Mouse (Mus musculus) gastrocnemius, adult 18-20 months (tissue): ENCODE measurements around the gene Hist1h2ac. TPM values are rescaled to one million over a fixed set of nuclear protein-coding genes. Genes with fewer than 3 reads are reported as not detected.

Experiments
- DNase-seq: peaks from one replicate; pipeline ENCODE4 v3.0.0; 2021; ENCODE audit warnings: low spot score
- microRNA-seq: library from miRNA; unstranded; fragments of <30 nt; microRNA quantifications from one replicate; pipeline ENCODE4 v1.2.0, GENCODE M21; 2021
- total RNA-seq, 2 experiments: library from RNA; stranded (reverse); gene quantifications; 2 replicates each; pipeline ENCODE4 v1.2.3; 2021

Gene Hist1h2ac
- total RNA-seq, 2 experiments from 2014 or later, result 0.68 to 1.3 TPM

DNA sequence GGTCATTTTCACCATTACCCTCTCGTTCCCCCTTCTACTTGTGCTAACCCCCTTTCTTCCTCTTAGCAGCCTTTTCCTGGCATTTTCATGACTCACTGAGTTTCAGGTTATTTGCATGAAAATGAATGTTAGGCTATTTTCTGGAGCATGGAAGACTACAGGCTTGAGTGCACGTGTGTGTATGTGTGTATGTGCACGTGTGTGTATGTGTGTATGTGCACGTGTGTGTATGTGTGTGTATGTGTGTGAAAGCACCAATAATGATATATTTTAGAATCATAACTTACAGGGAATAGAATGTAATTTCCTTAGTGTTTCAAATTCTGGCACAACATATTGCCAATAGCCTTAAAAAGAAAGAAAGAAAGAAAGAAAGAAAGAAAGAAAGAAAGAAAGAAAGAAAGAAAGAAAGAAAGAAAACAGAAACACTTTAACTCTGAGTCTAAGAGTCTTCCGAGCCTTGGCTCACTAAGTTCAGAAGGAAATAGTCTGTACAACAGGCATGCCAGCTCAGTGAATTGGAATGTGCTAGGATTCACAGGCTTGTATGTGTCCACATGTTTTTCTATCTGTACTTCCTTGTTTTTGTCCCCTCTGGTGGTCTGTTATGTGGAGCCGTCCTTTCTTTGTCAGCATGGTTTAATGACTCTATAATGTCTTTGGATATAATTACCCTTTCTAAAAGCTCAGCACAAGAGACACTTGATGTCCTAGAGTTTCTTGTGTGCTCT, 23.9 kb downstream of the Hist1h2ac start:
- no peak for DNase-seq

Small RNAs within 50 kb of the gene (microRNA-seq; reads per million reads assigned to microRNA genes)
- not detected for gene Gm44350

Other genes with a start within 250 kb of the Hist1h2ac start
- not detected for gene Btn1a1, start 218.0 kb downstream of the Hist1h2ac start, total RNA-seq
- not detected for gene Btn2a2, start 195.1 kb downstream of the Hist1h2ac start, total RNA-seq
- 100 to 1,000 TPM; 149 to 163 TPM for gene Hist1h4h, start 152.9 kb downstream of the Hist1h2ac start, total RNA-seq
- gene Hist1h2af, start 150.0 kb downstream of the Hist1h2ac start, total RNA-seq, result 1 to 10 TPM in 1 of 2 experiments, under 1 TPM in 1; 0.73 to 1.9 TPM
- gene Hist1h3g, start 148.5 kb downstream of the Hist1h2ac start, total RNA-seq, result under 1 TPM; 0.55 to 0.57 TPM
- 1 to 10 TPM; 1.0 to 1.1 TPM for gene Hist1h2bh, start 140.6 kb downstream of the Hist1h2ac start, total RNA-seq
- 1 to 10 TPM; 3.0 to 4.8 TPM for gene Hist1h3f, start 139.9 kb downstream of the Hist1h2ac start, total RNA-seq
- 10 to 100 TPM in 1 of 2 experiments, 1 to 10 TPM in 1; 8.3 to 12.3 TPM for gene Hist1h4f, start 132.3 kb downstream of the Hist1h2ac start, total RNA-seq
- under 1 TPM; 0.83 to 0.89 TPM for gene Hist1h1d, start 130.7 kb downstream of the Hist1h2ac start, total RNA-seq
- 10 to 100 TPM; 11.6 to 12.3 TPM for gene Hist1h3e, start 121.6 kb downstream of the Hist1h2ac start, total RNA-seq
- gene Hist1h2ae, start 112.7 kb downstream of the Hist1h2ac start, total RNA-seq, result under 1 TPM; 0.41 to 0.85 TPM
- 1 to 10 TPM; 2.2 to 3.7 TPM for gene Hist1h2bg, start 112.6 kb downstream of the Hist1h2ac start, total RNA-seq
- gene Hist1h2bf, start 109.8 kb downstream of the Hist1h2ac start, total RNA-seq, result 1 to 10 TPM; 1.3 to 5.3 TPM
- gene Hist1h2ad, start 109.6 kb downstream of the Hist1h2ac start, total RNA-seq, result 1 to 10 TPM in 1 of 2 experiments, under 1 TPM in 1; 0.80 to 1.7 TPM
- gene Hist1h3d, start 108.2 kb downstream of the Hist1h2ac start, total RNA-seq, result 1 to 10 TPM; 3.2 to 3.7 TPM
- 10 to 100 TPM; 33.6 to 46.4 TPM for gene Hist1h4d, start 102.3 kb downstream of the Hist1h2ac start, total RNA-seq
- gene Hist1h2be, start 62.8 kb downstream of the Hist1h2ac start, total RNA-seq, result 10 to 100 TPM; 13.2 to 15.7 TPM
- gene Hist1h1e, start 61.4 kb downstream of the Hist1h2ac start, total RNA-seq, result 10 to 100 TPM; 31.1 to 41.1 TPM
- 10 to 100 TPM; 66.4 to 69.8 TPM for gene Hist1h2bc, start 251 bp upstream of the Hist1h2ac start, total RNA-seq
- not detected for gene Hist1h1t, start 11.9 kb upstream of the Hist1h2ac start, total RNA-seq
- gene Hist1h4c, start 14.5 kb upstream of the Hist1h2ac start, total RNA-seq, result 10 to 100 TPM; 57.1 to 66.2 TPM
- gene Hfe, start 26.9 kb upstream of the Hist1h2ac start, total RNA-seq, result 10 to 100 TPM; 25.6 to 25.7 TPM
- 100 to 1,000 TPM; 157 to 219 TPM for gene Hist1h1c, start 54.9 kb upstream of the Hist1h2ac start, total RNA-seq
- not detected for gene Hist1h3c, start 61.7 kb upstream of the Hist1h2ac start, total RNA-seq
- gene Hist1h2bb, start 62.8 kb upstream of the Hist1h2ac start, total RNA-seq, result 1 to 10 TPM; 1.3 to 1.4 TPM
- under 1 TPM in 1 of 2 experiments, not detected in 1; 0.82 TPM for gene Hist1h2ab, start 67.2 kb upstream of the Hist1h2ac start, total RNA-seq
- gene Hist1h3b, start 68.3 kb upstream of the Hist1h2ac start, total RNA-seq, result 1 to 10 TPM in 1 of 2 experiments, not detected in 1; 1.3 TPM
- 1 to 10 TPM; 1.6 to 1.9 TPM for gene Hist1h4b, start 73.1 kb upstream of the Hist1h2ac start, total RNA-seq
- 1 to 10 TPM in 1 of 2 experiments, under 1 TPM in 1; 0.89 to 2.8 TPM for gene Hist1h4a, start 77.3 kb upstream of the Hist1h2ac start, total RNA-seq
- 1 to 10 TPM; 5.1 to 5.3 TPM for gene Hist1h3a, start 78.4 kb upstream of the Hist1h2ac start, total RNA-seq
- under 1 TPM; 0.66 to 0.76 TPM for gene Hist1h1a, start 79.7 kb upstream of the Hist1h2ac start, total RNA-seq
- gene Trim38, start 86.0 kb upstream of the Hist1h2ac start, total RNA-seq, result not detected
- gene Slc17a2, start 123.0 kb upstream of the Hist1h2ac start, total RNA-seq, result not detected
- gene Slc17a3, start 155.5 kb upstream of the Hist1h2ac start, total RNA-seq, result under 1 TPM in 1 of 2 experiments, not detected in 1; 0.21 TPM
- not detected for gene Slc17a1, start 183.8 kb upstream of the Hist1h2ac start, total RNA-seq
- gene Slc17a4, start 231.1 kb upstream of the Hist1h2ac start, total RNA-seq, result under 1 TPM in 1 of 2 experiments, not detected in 1; 0.09 TPM